Mouse (Mus musculus) brain, embryonic 14.5 days (tissue): ENCODE measurements around the gene Orc3.

Experiments
- CTCF ChIP-seq: fragments of 200-500 bp; IDR thresholded peaks from 2 replicates; pipeline ENCODE4 v1.5.1; 2012; ENCODE audit warnings: inconsistent platforms, mild to moderate bottlenecking, moderate library complexity, borderline replicate concordance; ENCODE audit not compliant: insufficient read depth, insufficient read length; ENCODE audit errors: extremely low read depth
- POLR2A ChIP-seq: fragments of 200-500 bp; IDR thresholded peaks from 2 replicates; pipeline ENCODE4 v1.6.1; 2012; ENCODE audit warnings: mild to moderate bottlenecking, inconsistent platforms, borderline replicate concordance; ENCODE audit not compliant: poor library complexity, insufficient read depth, insufficient read length, severe bottlenecking; ENCODE audit errors: extremely low read depth

DNA sequence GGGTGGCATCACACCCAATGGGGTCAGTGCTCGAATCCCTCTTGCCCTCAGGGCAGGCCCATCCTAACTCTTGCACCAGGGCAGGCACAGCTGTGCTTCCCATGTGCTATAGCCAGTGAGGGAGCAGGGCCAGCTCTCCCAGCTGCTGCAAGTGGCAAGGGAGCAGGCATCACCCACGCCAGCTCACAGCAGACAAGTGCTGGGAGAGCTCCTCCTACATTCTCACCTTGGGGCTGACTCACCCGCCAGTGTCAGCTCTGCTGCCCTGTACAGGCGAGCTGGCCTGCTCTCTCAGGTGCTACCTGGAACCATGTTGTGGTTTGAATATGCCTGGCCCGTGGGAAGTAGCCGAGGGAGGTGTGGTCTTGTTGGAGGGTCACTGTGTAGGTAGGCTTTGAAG lies 47.2 kb upstream of the Orc3 start:
- TF ChIP-seq CTCF = no peak
- no peak for TF ChIP-seq POLR2A
